Mouse (Mus musculus): ENCODE data around the gene Zfp606. TPM values are rescaled to one million over a fixed set of nuclear protein-coding genes. Genes with fewer than 3 reads are reported as not detected.

The Zfp606 gene
- polyA plus RNA-seq (2015; fragmentation: Nextera tagmentation; extraction: Ambion mirVana) = 2.5 and 2.7 TPM in 2 replicates

- Histone ChIP-seq H3K4me2 (peak within 1 kb of the TSS; percentile 74), H3K4me1 (replicated peaks) (peaks cover 12% of the 10 kb centered on the region), H3K27me3 (no peaks in the 10 kb centered on the region), H3K27ac (replicated peaks) (peak within 1 kb of the TSS; percentile 54), H3K4me3 (replicated peaks) (peak within 1 kb of the TSS; percentile 77), H3K36me3 (replicated peaks) (peaks cover 26% of the 10 kb centered on the region), H3K9ac (peak within 1 kb of the TSS; percentile 73), H3K9me3 (replicated peaks) (no peaks in the 10 kb centered on the region)
- peak; percentile 92 for ATAC-seq (ENCODE audit: insufficient read depth)
- WGBS (ENCODE audit: insufficient replicate concordance) = under 1% methylated on average over 53 of the region's 53 CpGs
Observed at GRCm38 (mm10) chr7:12478158-12479008, at the start of gene Zfp606. Gene Zfp606 (plus strand): TSS chr7:12478293.

GRCm38 (mm10) chr7:12479009-12479346, 885 bp downstream of the Zfp606 start:
- WGBS (ENCODE audit: insufficient replicate concordance) = 0% methylated on average over 7 of the region's 8 CpGs
- Histone ChIP-seq H3K36me3 (replicated peaks) (peaks cover 32% of the 10 kb centered on the region), H3K4me2 (peak overlapping the region; percentile 74), H3K4me1 (replicated peaks) (peaks cover 12% of the 10 kb centered on the region), H3K27me3 (no peaks in the 10 kb centered on the region), H3K9me3 (replicated peaks) (no peaks in the 10 kb centered on the region), H3K27ac (replicated peaks) (no peak overlapping the region), H3K4me3 (replicated peaks) (peak overlapping the region; percentile 77), H3K9ac (peak overlapping the region; percentile 73; the same call in 1 of the 2 replicates)
- no peak for ATAC-seq (ENCODE audit: insufficient read depth)

GRCm38 (mm10) chr7:12479525-12479924, 1.4 kb downstream of the Zfp606 start:
- Histone ChIP-seq H3K4me1 (replicated peaks) (peaks cover 12% of the 10 kb centered on the region), H3K27me3 (no peaks in the 10 kb centered on the region), H3K4me2 (peak overlapping the region; percentile 74), H3K27ac (replicated peaks) (no peak overlapping the region), H3K4me3 (replicated peaks) (peak overlapping the region; percentile 77), H3K36me3 (replicated peaks) (peaks cover 38% of the 10 kb centered on the region), H3K9me3 (replicated peaks) (no peaks in the 10 kb centered on the region), H3K9ac (no peak overlapping the region)
- WGBS (ENCODE audit: insufficient replicate concordance) = 63% methylated on average over 4 of the region's 4 CpGs
- no peak for ATAC-seq (ENCODE audit: insufficient read depth)

- Histone ChIP-seq H3K4me3 (replicated peaks) (no peak overlapping the region), H3K36me3 (replicated peaks) (peaks cover 71% of the 10 kb centered on the region), H3K4me1 (replicated peaks) (peaks cover 8% of the 10 kb centered on the region), H3K27me3 (no peaks in the 10 kb centered on the region), H3K4me2 (no peak overlapping the region), H3K27ac (replicated peaks) (no peak overlapping the region), H3K9ac (no peak overlapping the region), H3K9me3 (replicated peaks) (no peaks in the 10 kb centered on the region)
- ATAC-seq (ENCODE audit: insufficient read depth) = no peak
- 75% methylated on average over 6 of the region's 6 CpGs for WGBS (ENCODE audit: insufficient replicate concordance)
Observed at GRCm38 (mm10) chr7:12483771-12484170, 5.7 kb downstream of the Zfp606 start.

GRCm38 (mm10) chr7:12485956-12486355, 7.9 kb downstream of the Zfp606 start:
- Histone ChIP-seq H3K9me3 (replicated peaks) (no peaks in the 10 kb centered on the region), H3K36me3 (replicated peaks) (peaks cover 83% of the 10 kb centered on the region)

GRCm38 (mm10) chr7:12486691-12487090, 8.6 kb downstream of the Zfp606 start:
- H3K27ac ChIP-seq (replicated peaks) = no peak overlapping the region
- H3K27me3 ChIP-seq = no peaks in the 10 kb centered on the region
- H3K9ac ChIP-seq = no peak overlapping the region
- peaks cover 83% of the 10 kb centered on the region for H3K36me3 ChIP-seq (replicated peaks)
- no peak for ATAC-seq (ENCODE audit: insufficient read depth)
- H3K9me3 ChIP-seq (replicated peaks) = no peaks in the 10 kb centered on the region
- no peaks in the 10 kb centered on the region for H3K4me1 ChIP-seq (replicated peaks)
- no peak overlapping the region for H3K4me3 ChIP-seq (replicated peaks)
- H3K4me2 ChIP-seq = no peak overlapping the region

More at GRCm38 (mm10) chr7:12485956-12486355, 7.9 kb downstream of the Zfp606 start:
- H3K4me3 ChIP-seq (replicated peaks) = no peak overlapping the region
- no peak overlapping the region for H3K27ac ChIP-seq (replicated peaks)
- no peaks in the 10 kb centered on the region for H3K27me3 ChIP-seq
- 68% methylated on average over 1 of the region's 1 CpGs for WGBS (ENCODE audit: insufficient replicate concordance)
- no peak overlapping the region for H3K4me2 ChIP-seq
- ATAC-seq (ENCODE audit: insufficient read depth) = no peak
- no peak overlapping the region for H3K9ac ChIP-seq
- H3K4me1 ChIP-seq (replicated peaks) = no peaks in the 10 kb centered on the region

GRCm38 (mm10) chr7:12510913-12511312, 32.8 kb downstream of the Zfp606 start:
- H3K36me3 ChIP-seq (replicated peaks) = no peaks in the 10 kb centered on the region
- no peak overlapping the region for H3K9ac ChIP-seq
- no peak overlapping the region for H3K4me3 ChIP-seq (replicated peaks)
- H3K4me1 ChIP-seq (replicated peaks) = no peaks in the 10 kb centered on the region
- no peak overlapping the region for H3K27ac ChIP-seq (replicated peaks)
- H3K9me3 ChIP-seq (replicated peaks) = no peaks in the 10 kb centered on the region
- H3K27me3 ChIP-seq = no peaks in the 10 kb centered on the region
- no peak overlapping the region for H3K4me2 ChIP-seq
- 37% methylated on average over 1 of the region's 1 CpGs for WGBS (ENCODE audit: insufficient replicate concordance)
- ATAC-seq (ENCODE audit: insufficient read depth) = no peak

- H3K4me1 ChIP-seq (replicated peaks) = no peaks in the 10 kb centered on the region
- ATAC-seq (ENCODE audit: insufficient read depth) = no peak
- WGBS (ENCODE audit: insufficient replicate concordance) = 33% methylated on average over 2 of the region's 2 CpGs
- H3K4me2 ChIP-seq = no peak within 1 kb of the TSS
- H3K27ac ChIP-seq (replicated peaks) = no peak within 1 kb of the TSS
- H3K36me3 ChIP-seq (replicated peaks) = no peaks in the 10 kb centered on the region
- H3K9me3 ChIP-seq (replicated peaks) = no peaks in the 10 kb centered on the region
- no peak within 1 kb of the TSS for H3K4me3 ChIP-seq (replicated peaks)
- H3K9ac ChIP-seq = no peak within 1 kb of the TSS
- no peaks in the 10 kb centered on the region for H3K27me3 ChIP-seq
Observed at GRCm38 (mm10) chr7:12512217-12512616, 34.1 kb downstream of the Zfp606 start, which contains the start of gene 2900092C05Rik. Gene 2900092C05Rik (plus strand): TSS chr7:12512517.

Other genes with a start within 250 kb of the Zfp606 start
- gene Vmn1r81, start 210.0 kb upstream of the Zfp606 start, polyA plus RNA-seq (2015; fragmentation: Nextera tagmentation; extraction: Ambion mirVana) = not detected in 2 replicates
- gene Vmn1r82, start 177.9 kb upstream of the Zfp606 start, polyA plus RNA-seq (2015; fragmentation: Nextera tagmentation; extraction: Ambion mirVana) = not detected in 2 replicates
- gene Vmn1r83, start 148.8 kb upstream of the Zfp606 start, polyA plus RNA-seq (2015; fragmentation: Nextera tagmentation; extraction: Ambion mirVana) = not detected in 2 replicates
- not detected in 2 replicates for gene Vmn1r84, start 109.0 kb upstream of the Zfp606 start, polyA plus RNA-seq (2015; fragmentation: Nextera tagmentation; extraction: Ambion mirVana)
- gene Zfp551, start 55.5 kb upstream of the Zfp606 start, polyA plus RNA-seq (2015; fragmentation: Nextera tagmentation; extraction: Ambion mirVana) = 0.50 and 0.67 TPM in 2 replicates
- not detected in 2 replicates for gene 2900092C05Rik, start 34.2 kb downstream of the Zfp606 start, polyA plus RNA-seq (2015; fragmentation: Nextera tagmentation; extraction: Ambion mirVana)
- under 0.01 TPM in 1 of 2 replicates, not detected in the other for gene Vmn2r53, start 130.5 kb downstream of the Zfp606 start, polyA plus RNA-seq (2015; fragmentation: Nextera tagmentation; extraction: Ambion mirVana)
- gene Vmn2r54, start 162.0 kb downstream of the Zfp606 start, polyA plus RNA-seq (2015; fragmentation: Nextera tagmentation; extraction: Ambion mirVana) = not detected in 2 replicates
- not detected in 2 replicates for gene Vmn2r55, start 206.7 kb downstream of the Zfp606 start, polyA plus RNA-seq (2015; fragmentation: Nextera tagmentation; extraction: Ambion mirVana)

Data from liver, embryonic 15.5 days (tissue).